Mouse (Mus musculus) cerebellum, adult 9-10 months (tissue): ENCODE measurements around the gene Lrrc4c.

ENCODE experiments used
- DNase-seq: peaks from one replicate; pipeline ENCODE4 v3.0.0; 2022

Gene Lrrc4c

DNA sequence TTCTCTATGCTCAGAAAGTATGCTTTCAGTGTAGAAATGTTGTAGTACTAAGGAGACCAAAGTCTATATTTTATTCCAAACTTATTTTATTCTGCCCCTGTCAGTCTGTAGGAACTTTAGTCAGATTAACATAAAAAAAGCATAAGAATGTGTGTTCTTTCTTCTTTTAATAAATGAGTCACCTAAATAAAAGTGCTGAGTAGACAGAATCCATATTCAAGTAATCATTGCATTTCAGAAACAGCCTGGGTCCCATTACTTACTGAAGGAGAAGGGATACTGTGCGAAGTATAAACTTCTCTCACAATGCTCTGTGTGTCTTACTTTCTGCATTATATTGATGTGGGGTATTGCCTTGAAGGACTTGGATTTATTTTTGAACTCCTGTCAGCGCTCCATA, 255.8 kb downstream of the Lrrc4c start:
- no peak for DNase-seq

DNA sequence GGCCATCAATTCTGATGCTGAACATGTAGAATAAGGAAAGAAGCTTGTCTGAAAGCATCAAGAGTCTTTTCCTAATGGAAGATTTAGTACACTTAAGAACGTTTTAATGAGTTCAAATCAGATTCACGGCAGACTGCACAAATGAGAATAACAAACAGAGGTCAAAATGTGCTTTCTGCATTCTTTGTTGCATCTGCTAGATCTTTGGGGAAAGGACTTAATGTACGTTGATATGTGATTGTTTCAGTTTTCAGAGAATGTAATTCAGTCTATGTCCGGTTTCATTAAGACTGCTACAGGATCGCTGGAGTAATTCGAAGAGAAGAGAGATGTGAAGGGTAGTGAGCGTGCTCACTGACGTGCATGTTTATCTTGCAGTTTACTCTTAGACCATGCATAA, 259.7 kb downstream of the Lrrc4c start:
- DNase-seq, result no peak

DNA sequence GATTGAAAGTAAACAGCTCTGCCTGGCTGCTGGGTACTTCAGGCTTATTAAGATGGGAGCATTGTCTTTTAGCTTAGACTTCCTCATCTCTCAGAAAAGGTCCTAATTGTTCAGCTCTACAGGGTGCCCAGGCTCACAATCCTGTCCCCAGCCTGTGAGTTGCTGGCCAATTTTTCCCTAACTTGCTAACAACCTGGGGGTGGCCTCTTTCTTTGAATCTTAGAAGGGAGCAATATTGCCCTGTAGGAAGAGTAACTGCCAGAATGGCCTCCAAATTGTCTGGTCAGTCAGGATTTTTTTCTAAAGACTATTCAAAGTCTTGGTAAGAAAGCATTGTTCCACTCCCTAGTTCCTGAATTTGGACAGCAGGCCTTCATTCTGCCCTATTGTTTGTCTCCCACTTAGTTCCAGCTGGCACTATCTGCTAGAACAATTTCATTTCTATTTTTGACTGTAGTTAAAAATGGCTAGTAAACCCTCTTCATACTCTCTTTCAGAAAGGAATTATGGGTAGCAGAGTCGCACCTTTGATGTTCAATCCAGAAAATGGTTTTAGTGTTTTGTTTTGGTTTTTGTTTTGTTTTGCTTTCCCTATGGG, 262.3 kb downstream of the Lrrc4c start:
- DNase-seq, result peak; percentile 65

DNA sequence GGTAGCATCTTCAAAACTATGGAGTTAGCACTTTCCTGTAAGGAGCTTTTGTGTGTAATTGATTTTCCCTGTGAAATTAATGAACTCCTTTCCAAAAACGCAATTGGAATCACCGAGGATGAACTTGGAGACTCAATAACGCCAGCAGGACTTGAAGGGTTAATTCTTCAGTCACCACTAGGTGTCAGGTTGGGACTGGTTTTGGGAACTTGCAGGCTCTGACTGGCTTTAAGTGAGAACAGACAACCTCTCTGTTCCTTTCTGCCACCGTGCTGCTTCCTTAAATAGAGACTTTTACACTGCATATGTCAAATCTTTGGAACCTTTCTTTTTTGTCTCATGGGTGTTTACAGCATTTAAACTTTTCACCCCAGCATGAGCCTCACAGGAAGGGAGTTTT, 267.7 kb downstream of the Lrrc4c start:
- peak; percentile 81 for DNase-seq

DNA sequence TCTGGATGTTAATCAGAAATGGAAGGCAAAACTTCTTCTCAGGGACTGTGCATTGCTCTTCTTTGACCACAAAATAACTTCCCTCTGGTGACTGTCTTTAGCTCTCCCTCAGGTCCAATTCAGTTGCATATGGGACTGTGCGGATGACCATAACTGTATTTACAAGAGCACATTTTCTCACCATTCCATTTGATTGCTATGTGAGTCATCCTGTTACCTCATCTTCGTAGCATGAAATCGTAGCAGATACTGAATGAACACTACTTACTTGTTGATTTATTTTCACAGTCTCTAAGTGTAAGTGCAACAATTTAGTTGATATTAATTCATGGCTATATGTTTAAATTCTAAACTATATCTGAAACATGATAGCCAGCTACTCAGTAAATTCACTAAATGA, 286.8 kb downstream of the Lrrc4c start:
- DNase-seq, result no peak

DNA sequence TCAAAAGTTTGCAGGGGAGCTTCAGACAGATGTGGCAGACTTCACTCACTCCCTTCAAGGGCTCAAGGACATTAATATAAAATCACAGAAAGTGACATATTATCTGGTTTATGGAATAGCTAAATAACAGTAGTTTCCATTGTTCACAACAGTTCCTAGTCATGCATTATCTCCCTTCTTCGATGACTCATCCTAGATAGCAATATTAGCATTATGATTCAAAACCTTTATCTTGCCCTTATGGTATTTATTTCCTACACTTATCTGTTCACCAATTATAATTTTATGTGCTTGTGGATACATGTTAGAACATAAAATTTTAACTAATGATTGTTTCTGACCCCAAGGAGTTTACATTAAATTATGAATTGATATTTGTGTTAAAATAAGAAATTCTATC, 296.2 kb downstream of the Lrrc4c start:
- no peak for DNase-seq

DNA sequence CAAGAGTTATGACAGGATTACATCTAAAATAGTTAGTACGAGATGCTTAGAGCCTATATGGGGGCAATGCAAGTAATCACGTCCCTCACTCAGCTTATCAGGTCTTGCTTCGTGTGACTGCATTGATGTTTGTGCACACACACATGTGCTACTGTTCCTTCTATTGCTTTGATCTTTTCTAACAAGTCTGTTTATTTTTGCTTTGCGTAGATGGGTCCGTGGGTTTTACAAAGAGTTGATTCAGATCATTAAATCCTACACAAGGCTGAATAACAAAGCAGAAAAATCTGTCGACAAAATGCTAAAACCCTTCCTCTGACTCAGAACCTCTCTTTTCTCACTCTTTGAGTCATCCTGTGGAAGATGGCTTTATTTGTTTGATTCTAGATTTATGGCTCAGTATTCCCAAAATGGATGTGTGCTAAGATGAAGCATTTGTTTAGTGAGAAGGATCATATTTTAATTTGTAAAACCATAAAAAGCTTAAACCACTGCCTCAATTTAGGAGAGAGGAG, 300.8 kb downstream of the Lrrc4c start:
- no peak for DNase-seq

DNA sequence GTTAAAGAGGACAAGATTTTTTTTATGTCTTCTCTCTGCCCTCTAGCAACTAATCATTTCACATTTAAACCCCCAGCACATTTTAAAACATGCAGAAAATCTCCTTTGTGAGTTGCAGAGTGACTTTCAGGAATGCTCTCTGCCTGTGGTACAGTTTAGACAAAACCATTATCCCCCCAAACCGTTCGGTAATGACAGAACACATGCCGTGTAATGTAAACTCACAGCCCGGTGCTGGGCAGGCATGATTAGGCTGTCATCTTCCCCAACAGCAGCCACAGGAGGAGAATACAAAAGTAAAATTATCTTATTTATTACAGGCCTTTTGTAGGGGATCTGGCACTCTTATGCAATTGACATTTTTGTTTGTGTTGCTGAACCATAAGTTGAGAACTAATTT, 349.1 kb downstream of the Lrrc4c start:
- no peak for DNase-seq

DNA sequence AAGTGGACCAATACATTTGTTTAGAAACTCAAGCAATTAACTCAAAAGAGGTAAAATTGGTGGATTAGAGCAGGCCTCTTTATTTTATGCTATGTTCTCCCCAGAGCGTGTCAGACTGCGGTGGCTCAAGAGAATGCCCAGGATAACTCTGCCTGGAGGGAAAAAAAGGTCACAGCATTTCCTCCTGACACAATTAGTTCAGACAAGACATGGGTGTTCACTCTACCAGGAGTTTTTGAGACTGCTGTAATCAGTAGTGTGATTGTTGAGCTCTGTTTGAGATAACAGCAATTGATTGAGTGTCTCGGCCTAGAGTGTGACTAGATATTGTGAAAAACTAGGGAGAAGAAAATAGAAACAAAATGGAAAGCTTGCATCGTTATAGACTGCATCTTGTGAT, 363.8 kb downstream of the Lrrc4c start:
- no peak for DNase-seq

DNA sequence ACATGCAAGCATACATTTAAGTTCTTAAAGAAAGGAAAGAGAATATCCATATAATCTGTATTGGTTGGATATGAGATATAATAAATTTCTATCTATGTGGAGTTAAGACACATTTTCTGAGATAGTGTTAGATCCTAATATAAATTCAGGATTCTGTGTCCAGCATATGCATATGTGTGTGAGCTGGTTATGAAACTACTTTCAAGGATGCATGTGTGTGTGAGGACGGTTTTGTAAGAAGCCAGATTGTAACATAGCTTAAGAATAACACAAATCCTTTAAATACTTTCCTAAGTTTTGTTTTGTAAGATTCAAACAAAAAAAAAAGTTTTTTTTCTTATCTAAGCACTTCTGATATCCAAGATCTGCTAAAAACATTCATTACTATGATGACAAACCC, 367.4 kb downstream of the Lrrc4c start:
- DNase-seq, result no peak

DNA sequence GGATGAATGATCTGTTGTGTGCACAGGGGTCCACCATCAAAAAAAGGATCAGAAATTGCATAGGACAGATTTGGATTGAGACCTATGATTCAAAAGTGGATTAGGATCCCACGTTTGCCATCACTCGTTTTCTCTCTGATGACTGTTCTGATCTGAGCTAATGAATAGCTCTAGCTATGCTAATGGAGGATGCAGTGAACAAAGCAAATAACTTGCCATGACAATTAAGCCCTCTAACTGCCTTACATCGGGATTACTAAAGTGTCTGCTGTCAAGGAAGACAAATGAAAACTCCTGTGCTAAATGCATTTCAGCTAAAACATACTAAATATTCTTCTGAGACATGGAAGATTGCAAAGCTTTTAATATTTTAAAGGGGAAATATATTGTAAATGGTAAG, 387.0 kb downstream of the Lrrc4c start:
- no peak for DNase-seq

DNA sequence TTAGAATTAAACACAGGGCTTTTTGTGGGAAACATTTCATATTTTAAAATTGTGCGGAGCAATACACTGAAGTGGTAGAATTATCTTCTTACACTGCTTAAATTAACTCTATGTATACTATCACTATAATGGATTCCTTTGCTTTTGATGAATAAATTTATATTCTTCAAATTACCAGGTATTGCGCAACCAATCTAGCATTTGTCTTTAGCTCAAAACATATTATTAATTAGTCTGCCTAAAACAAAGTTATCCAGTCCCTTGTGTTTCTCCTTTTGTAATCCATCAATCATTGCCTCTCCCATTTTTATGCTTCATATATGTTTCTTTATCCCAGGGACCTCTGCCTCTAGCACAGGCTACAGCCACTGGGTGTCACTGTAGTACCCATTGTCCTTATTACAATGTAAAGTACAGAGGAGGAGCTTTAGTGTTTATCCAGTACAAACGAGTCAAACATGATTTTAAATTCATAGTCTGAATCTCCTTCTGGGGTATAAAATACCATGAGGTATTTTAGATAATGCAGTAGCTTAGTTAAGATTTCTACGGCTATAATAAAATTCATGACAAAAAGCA, 389.9 kb downstream of the Lrrc4c start:
- DNase-seq, result peak; percentile 48

DNA sequence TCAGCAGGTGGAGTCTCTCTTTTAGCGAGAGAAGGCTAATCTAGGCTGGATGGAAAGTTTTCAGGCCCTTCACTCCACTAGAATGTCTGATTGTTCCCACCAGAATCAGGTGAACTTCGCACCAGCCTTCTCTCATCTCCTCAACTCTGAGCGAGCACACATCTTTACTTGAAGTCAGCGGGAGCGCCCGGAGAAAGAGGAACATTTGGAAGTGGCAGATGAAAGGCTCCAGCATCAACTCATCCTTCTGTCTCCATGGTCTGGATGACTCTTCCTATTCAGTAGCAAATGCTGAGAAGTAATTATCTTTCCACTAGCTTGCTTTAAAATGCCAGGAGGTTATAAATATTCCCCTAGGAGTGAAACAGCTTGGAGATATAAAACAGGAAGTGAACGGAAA, 396.6 kb downstream of the Lrrc4c start:
- DNase-seq, result peak; percentile 33

DNA sequence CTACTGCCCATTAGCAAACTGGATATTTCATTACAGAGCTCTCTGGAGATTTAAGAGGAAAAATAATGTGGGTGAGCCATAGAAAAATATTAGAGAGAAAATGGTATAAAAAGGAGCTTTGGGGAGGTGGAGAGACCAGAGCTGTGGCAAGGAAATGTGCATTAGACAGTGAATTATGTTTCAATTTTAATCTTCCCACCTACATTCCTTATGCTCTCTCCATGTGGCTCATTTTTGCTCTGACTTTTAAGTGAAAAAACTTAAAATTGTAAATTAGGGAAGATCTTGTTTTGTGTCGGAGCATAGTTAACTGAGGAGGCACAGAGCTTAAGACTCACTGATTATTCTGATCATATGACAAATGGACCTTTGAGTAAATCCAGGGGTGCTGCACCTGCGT, 399.4 kb downstream of the Lrrc4c start:
- no peak for DNase-seq

DNA sequence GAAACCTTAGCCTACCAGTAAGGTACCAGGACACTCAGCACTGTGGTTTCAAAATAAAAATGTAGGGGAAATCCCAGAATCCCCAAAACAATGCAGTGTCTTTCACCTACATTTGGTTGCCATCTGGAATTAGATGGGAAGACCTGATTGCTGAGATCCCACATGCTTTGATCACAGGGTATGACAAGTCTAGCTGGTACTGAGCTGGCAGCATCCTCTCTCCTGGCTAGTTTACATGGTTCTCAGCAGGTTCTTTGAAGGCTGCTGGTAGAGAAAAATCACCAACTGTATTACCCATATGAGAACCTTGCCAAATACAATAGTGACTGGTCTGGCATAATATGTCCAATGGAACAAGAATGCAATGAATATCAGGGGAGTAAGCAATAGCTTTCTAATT, 405.4 kb downstream of the Lrrc4c start:
- DNase-seq, result peak; percentile 14

DNA sequence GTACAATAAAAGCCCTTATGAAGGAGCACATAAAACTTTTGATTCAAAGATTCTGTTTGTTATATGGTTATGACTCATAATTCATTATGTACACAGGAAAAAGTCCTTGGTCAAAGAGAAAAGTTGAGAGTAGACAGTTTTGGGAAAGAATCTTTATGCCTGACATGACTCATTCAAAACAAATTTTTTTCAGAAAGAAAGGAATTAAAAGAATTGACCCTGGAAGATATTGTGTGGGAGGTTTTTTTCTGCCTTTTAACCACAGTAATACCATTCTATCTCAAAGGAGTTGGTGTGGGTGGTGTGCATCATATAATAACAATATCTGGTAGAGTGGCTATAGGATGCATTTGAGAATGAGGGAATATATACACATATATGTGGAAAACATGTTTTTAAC, 418.1 kb downstream of the Lrrc4c start:
- DNase-seq, result no peak

DNA sequence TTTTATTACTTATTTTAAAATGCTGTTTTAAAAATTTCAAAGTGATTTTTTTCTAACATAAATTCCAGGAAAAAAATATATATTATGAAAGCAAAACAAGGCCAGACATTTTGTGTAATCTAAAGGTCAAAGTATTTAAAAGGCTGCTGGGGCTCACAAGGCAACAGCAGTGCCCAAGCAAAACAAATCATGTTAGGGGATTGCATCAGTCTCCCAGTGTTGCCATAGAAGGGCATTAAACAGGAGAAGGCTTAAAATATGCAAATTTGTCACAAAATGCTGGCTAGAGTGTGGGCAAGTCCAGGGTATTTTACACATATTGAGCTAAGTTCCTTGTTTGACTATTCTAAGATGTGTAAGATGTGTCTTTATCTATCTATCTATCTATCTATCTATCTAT, 437.1 kb downstream of the Lrrc4c start:
- no peak for DNase-seq

DNA sequence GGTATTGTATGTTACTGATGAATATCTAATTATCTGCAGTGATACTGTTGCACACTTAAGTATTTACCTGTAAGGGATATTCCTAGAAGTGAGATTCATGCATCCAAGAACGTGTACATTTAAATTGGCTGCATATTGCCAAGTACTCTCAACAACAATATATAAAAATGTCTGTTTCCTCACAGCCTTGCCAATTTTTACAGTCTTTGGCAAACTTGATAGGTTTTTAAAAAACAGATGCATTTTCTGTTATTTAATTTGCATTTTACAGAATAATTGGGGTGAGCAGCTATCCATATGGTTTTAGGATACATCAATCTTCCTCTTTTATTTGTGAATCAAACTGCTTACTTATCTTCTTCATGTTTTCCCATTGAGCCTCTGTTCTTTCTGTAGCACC, 439.7 kb downstream of the Lrrc4c start:
- DNase-seq, result no peak

DNA sequence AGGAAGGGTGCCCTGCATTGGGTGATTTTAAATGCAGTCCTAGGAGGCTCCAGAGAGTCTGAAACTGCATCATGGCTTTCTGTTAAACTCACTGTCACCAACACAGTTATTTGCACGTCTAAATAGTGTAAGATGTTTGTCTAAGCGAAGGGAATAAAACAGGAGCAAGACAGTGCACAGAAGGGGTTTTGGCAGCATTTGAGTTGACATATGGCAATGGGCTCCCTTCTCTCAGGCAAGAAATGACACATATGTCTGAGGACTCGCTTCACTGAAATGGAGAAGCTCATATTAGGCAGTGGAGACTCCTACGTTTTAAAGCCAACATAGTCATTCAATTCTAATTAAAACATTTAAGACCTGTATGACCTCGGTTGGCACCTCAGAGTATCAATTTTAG, 445.6 kb downstream of the Lrrc4c start:
- peak; percentile 80 for DNase-seq

DNA sequence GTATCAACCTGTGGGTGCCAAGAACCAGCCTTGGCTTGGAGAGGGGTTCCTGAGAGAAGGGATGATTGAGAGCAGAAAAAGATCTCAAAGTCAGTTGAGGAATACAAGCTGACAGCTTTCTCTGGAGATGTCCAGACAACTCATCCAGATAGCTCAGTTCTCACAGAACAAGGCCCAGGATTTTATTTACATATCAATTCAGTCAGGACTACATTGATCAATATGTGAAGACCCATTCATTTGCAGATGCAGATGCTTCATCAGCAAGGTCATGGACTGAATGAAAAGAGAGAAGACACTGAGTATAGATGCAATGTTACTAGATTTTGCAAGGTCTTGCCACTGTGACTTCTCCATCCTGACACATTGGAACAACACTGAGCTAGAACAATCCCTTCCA, 457.4 kb downstream of the Lrrc4c start:
- no peak for DNase-seq

DNA sequence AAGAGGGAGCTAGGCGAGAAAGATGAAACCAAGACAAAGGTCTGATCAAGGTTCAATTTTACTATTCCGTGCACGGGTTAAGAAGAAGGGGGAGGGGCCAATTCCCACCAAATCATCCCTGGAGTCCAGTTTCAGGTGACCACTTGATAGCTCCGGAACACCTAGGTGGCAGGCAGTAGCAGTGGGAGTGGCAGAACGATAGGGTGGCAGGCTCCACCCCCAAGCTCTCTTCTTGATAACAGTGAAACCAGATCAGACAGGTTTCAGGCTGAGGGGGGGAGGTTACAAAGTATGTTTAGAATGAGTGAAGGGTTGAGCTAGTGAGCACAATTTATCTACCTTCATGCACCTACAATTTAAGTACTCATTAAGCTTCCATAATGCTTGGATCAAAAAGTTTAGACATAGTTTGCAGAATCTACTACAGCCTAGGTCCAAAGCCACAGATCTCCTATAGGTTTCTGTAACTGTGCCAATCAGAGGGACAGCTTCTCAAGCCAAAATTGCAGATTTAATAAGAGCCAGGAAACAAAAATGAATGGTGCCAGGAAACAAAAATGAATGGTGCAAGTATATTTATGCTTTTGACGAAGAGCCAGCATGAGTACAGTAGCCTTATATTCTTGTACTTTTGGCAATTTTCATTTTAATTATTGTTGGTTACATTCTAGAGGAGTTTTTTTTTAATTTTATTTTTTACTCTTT, 478.9 kb downstream of the Lrrc4c start:
- DNase-seq, result peak; percentile 53

DNA sequence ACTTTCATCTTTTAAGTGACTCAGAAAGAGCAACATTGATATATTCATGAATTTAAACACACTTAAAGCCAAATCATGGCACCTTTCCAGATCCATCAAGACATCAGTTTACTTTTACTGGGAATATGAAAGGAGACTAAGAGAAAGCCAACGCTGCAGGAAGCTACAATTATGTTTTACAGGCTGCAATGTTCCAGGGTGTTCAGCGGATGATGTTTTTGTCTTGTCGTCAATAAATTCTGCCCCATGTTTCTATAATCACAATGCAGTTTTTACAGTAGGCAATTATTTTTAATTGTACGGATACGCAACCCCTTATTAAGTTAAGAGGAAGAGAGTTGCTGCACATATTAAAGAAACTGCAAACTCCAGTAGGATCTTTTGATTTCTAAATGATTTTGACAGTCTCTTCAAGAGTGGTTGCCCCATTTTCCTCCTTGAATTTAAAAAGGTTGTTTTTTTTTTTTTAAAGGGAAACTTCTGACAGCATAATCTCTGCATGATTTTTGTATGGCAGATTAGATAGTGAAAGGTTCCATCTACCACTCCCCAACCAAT, 532.9 kb downstream of the Lrrc4c start:
- DNase-seq, result no peak

DNA sequence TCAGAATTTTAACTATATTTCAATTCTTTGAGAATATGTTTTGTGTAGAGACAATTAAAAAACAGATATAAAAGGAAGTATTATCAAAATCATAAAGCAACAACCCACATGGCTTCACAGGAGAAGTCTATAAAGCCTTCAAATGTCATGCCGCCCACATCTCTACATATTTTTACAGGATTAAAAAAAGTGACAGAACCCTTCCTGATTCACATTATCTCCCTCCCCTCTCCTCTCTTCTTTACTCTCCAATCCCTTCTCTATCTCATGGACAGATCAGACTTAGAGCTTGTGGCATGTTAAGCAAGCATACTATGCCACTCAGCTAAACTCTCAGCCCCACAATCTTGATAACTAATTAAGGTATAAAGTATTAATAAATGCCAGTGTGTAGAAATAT, 535.8 kb downstream of the Lrrc4c start:
- DNase-seq, result no peak

DNA sequence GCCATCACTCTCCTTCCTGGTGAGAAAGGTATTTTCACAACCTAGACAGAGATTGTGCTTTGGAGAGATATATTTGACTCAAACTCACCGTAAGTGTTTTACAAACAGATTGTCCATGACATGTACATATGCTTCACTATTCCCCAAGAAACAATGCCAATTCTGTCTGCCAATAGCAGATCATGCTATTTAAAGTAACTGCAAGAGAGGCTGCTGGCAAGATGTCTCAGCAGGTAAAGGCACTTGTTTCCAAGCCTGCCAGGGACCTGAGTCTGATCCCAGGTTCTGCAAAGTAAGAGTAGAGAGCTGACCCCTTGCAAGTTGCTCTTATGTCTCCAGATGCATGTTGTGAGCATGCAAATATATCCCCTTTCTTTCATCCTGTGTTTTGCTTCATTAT, 558.1 kb downstream of the Lrrc4c start:
- peak; percentile 92 for DNase-seq
